Comparison of ENCODE assay signal across 30 mouse cellular contexts in the genomic region with DNA sequence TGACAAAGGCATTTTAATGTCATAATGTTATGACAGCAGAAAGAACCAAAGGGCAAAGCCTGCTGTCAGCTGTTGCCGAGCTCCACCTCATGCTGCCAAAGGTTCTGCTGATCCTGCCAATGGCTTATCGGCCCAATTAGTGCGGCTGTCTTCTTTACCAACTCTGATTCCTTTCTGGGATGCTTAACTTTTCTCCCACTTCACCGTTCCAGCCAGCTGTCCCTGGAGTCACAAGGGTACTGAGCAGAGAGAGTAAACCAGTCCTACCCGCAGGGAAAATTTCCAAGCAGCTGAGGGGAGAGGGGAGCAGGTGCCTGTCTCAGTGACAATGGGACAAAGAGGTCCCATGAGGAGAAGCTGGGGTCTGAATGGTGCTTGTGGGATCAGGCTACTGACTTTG. TPM values are rescaled to one million over a fixed set of nuclear protein-coding genes. Genes with fewer than 3 reads are reported as not detected.
DNase-seq lines count a peak whose midpoint lies in the region; ATAC-seq and TF ChIP-seq lines count a peak whose summit lies in the region.
"Had no signal": no experiment of that assay in that cellular context is flagged by ENCODE, and none has a peak within 500 bp of the region (broad histone marks: within the 10 kb centered on the region; RNA-seq: fewer than 3 reads in every experiment).

No protein-coding gene starts in this region.

- WGBS in forebrain, postnatal 0 days: 73% methylated on average over 5 of the region's 5 CpGs
- WGBS in forebrain, embryonic 14.5 days: 87% methylated on average over 5 of the region's 5 CpGs
- WGBS in heart, postnatal 0 days: 41% methylated on average over 5 of the region's 5 CpGs

- H3K27me3 ChIP-seq in forebrain, postnatal 0 days (ENCODE audit: insufficient read depth, low read length): no peaks in the 10 kb centered on the region
- H3K27me3 ChIP-seq in forebrain, embryonic 14.5 days (replicated peaks; ENCODE audit: control insufficient read depth, insufficient read depth, low read length): no peaks in the 10 kb centered on the region
- no peaks in the 10 kb centered on the region for H3K27me3 ChIP-seq in heart, postnatal 0 days (ENCODE audit: control insufficient read depth, insufficient read depth, low read length)
- H3K27me3 ChIP-seq: liver, embryonic 13.5 days; midbrain, embryonic 12.5 days had no signal

- peak; percentile 12; the same call in 1 of the 2 replicates for ATAC-seq in forebrain, postnatal 0 days
- ATAC-seq in forebrain, embryonic 14.5 days: no peak; the same call in 1 of the 2 replicates
- no peak for ATAC-seq in heart, postnatal 0 days (ENCODE audit: insufficient read depth, low read depth)
- ATAC-seq: hindbrain, embryonic 16.5 days; intestine, embryonic 16.5 days had no signal

- H3K4me3 ChIP-seq in forebrain, postnatal 0 days (ENCODE audit: low read depth, low read length): no peak overlapping the region
- H3K4me3 ChIP-seq in forebrain, embryonic 14.5 days (ENCODE audit: low read depth, low read length): no peak overlapping the region
- peak overlapping the region; percentile 59 for H3K4me3 ChIP-seq in heart, postnatal 0 days (ENCODE audit: low read depth, low read length)
- H3K4me3 ChIP-seq: forebrain, embryonic 10.5 days; hindbrain, embryonic 10.5 days; liver, embryonic 13.5 days; midbrain, embryonic 12.5 days had no signal

- TF ChIP-seq CTCF in forebrain, postnatal 0 days (IDR thresholded peaks at IDR 0.05; ENCODE audit: low read depth): no peak
- no peak for TF ChIP-seq CTCF in heart, postnatal 0 days (IDR thresholded peaks at IDR 0.05; ENCODE audit: low read depth)

- no peak for DNase-seq in forebrain, postnatal 0 days
- no peak for DNase-seq in forebrain, embryonic 14.5 days (ENCODE audit: low spot score)
- peak; percentile 49 to 53 for DNase-seq in heart, adult 9 months (ENCODE audit: low spot score in 2 of 2)
- no peak for DNase-seq in heart, adult 8-10 months (ENCODE audit: low spot score)
- DNase-seq in adipocyte (ENCODE audit: low spot score): peak; percentile 67
- DNase-seq in heart, postnatal 0 days (ENCODE audit: low spot score): peak; percentile 40
- DNase-seq in urinary bladder, postnatal 10 days (ENCODE audit: low spot score): no peak
- DNase-seq in liver: no peak
- DNase-seq: adrenal gland, postnatal 14 days; cerebellum, adult 8-10 months; cerebellum, postnatal 36 days; kidney, postnatal 25 days; layer of hippocampus, postnatal 36 days; liver, embryonic 13.5 days; lung, adult 2 months; lung, postnatal 14 days; thymus, adult 2 months; thymus, postnatal 4 days had no signal

- H3K27ac ChIP-seq in forebrain, postnatal 0 days (ENCODE audit: low read depth, low read length): no peak overlapping the region
- no peak overlapping the region for H3K27ac ChIP-seq in forebrain, embryonic 14.5 days (ENCODE audit: low read depth, low read length)
- peak overlapping the region; percentile 97 for H3K27ac ChIP-seq in heart, postnatal 0 days (ENCODE audit: low read depth)
- H3K27ac ChIP-seq: forebrain, embryonic 10.5 days; hindbrain, embryonic 10.5 days; liver, embryonic 13.5 days; midbrain, embryonic 12.5 days; stomach, postnatal 0 days had no signal

- H3K4me1 ChIP-seq in forebrain, postnatal 0 days (ENCODE audit: insufficient read depth): no peaks in the 10 kb centered on the region
- H3K4me1 ChIP-seq in forebrain, embryonic 14.5 days (ENCODE audit: control insufficient read depth, insufficient read depth, low read length): no peaks in the 10 kb centered on the region
- peaks cover 18% of the 10 kb centered on the region; the same call in 1 of the 2 replicates for H3K4me1 ChIP-seq in heart, postnatal 0 days (ENCODE audit: control insufficient read depth, insufficient read depth)
- H3K4me1 ChIP-seq: forebrain, embryonic 10.5 days; liver, embryonic 13.5 days had no signal

- H3K9ac ChIP-seq in forebrain, postnatal 0 days: no peak overlapping the region
- no peak overlapping the region for H3K9ac ChIP-seq in forebrain, embryonic 14.5 days (ENCODE audit: low read length)
- peak overlapping the region; percentile 90 for H3K9ac ChIP-seq in heart, postnatal 0 days (replicated peaks; ENCODE audit: low read depth, low read length)
- H3K9ac ChIP-seq: liver, embryonic 13.5 days; midbrain, embryonic 12.5 days had no signal

- TF ChIP-seq EP300 in heart, postnatal 0 days (IDR thresholded peaks at IDR 0.05; ENCODE audit: low read depth): no peak

- H3K36me3 ChIP-seq in forebrain, postnatal 0 days (ENCODE audit: insufficient read depth): no peaks in the 10 kb centered on the region
- no peaks in the 10 kb centered on the region for H3K36me3 ChIP-seq in forebrain, embryonic 14.5 days (ENCODE audit: control insufficient read depth, insufficient read depth, low read length)
- H3K36me3 ChIP-seq in heart, postnatal 0 days (replicated peaks; ENCODE audit: control insufficient read depth, insufficient read depth, low read length): peaks cover 25% of the 10 kb centered on the region
- H3K36me3 ChIP-seq: forebrain, embryonic 10.5 days; hindbrain, embryonic 10.5 days; liver, embryonic 13.5 days; midbrain, embryonic 12.5 days had no signal

- H3K4me2 ChIP-seq in forebrain, postnatal 0 days (ENCODE audit: low read depth): no peak overlapping the region
- no peak overlapping the region for H3K4me2 ChIP-seq in forebrain, embryonic 14.5 days (ENCODE audit: low read length)
- peak overlapping the region; percentile 66 for H3K4me2 ChIP-seq in heart, postnatal 0 days (ENCODE audit: low read depth, low read length)
- H3K4me2 ChIP-seq: liver, embryonic 13.5 days; midbrain, embryonic 12.5 days had no signal

- no peaks in the 10 kb centered on the region for H3K9me3 ChIP-seq in forebrain, postnatal 0 days (ENCODE audit: low read length)
- no peaks in the 10 kb centered on the region for H3K9me3 ChIP-seq in forebrain, embryonic 14.5 days (replicated peaks; ENCODE audit: control insufficient read depth, low read length)
- no peaks in the 10 kb centered on the region for H3K9me3 ChIP-seq in heart, postnatal 0 days (replicated peaks; ENCODE audit: control insufficient read depth, low read length)
- H3K9me3 ChIP-seq: forebrain, embryonic 10.5 days; hindbrain, embryonic 10.5 days; liver, embryonic 13.5 days; midbrain, embryonic 12.5 days had no signal

RNA-seq across cellular contexts. Expression of gene Lmod2, which starts 2.1 kb away (rescaled TPM):
- total RNA-seq in forebrain, postnatal 0 days (2014; rRNA removed): 0.23 TPM in 1 of 2 replicates, not detected in the other
- not detected in 2 replicates for polyA plus RNA-seq in forebrain, postnatal 0 days (2015; fragmentation: Nextera tagmentation; extraction: Ambion mirVana)
- polyA plus RNA-seq in forebrain, embryonic 14.5 days (2014; fragmentation: Nextera tagmentation; extraction: Ambion mirVana): not detected in 2 replicates
- total RNA-seq in heart, adult 8-10 months (2022): 100 to 1,000 TPM; 758 to 914 (median 862) TPM
- total RNA-seq in heart, postnatal 0 days (2014; rRNA removed; ENCODE audit: low replicate concordance): 51.9 and 68.1 TPM in 2 replicates
- polyA plus RNA-seq in heart, postnatal 0 days (2015; fragmentation: Nextera tagmentation; extraction: Ambion mirVana): 62.2 and 70.3 TPM in 2 replicates
- total RNA-seq: adrenal gland, postnatal 14 days; layer of hippocampus, adult 8-10 months; layer of hippocampus, postnatal 36 days; left cerebral cortex, postnatal 10 days; megakaryocyte progenitor cell, adult 5-6 weeks; monocyte, adult 5-6 weeks had no signal
- polyA plus RNA-seq: forebrain, embryonic 10.5 days; hindbrain, embryonic 10.5 days; hindbrain, embryonic 16.5 days; intestine, embryonic 16.5 days; kidney, embryonic 14.5 days; limb, embryonic 11.5 days; midbrain, embryonic 12.5 days; stomach, postnatal 0 days had no signal

Comparison
In these comparisons a context has a peak if more than half of its experiments do, and no peak if none do; other contexts are left out.
1. DNase-seq: peak in heart, adult 9 months (2 of 2), adipocyte (single experiment) and heart, postnatal 0 days (single experiment); none in forebrain, postnatal 0 days (single experiment), forebrain, embryonic 14.5 days (single experiment), heart, adult 8-10 months (single experiment), urinary bladder, postnatal 10 days (single experiment) and liver (single experiment).
2. RNA of gene Lmod2, which starts 2.1 kb away (total RNA-seq): 758 to 914 TPM in heart, adult 8-10 months and 51.9 to 68.1 TPM in heart, postnatal 0 days; 0.23 TPM in forebrain, postnatal 0 days; every median in the first group is over 10 times any median in the second.